Mouse (Mus musculus): ENCODE measurements around the gene Kcnk7. TPM values are rescaled to one million over a fixed set of nuclear protein-coding genes. Genes with fewer than 3 reads are reported as not detected.
A peak's percentile ranks its signal among the peaks of the same experiment; 100 is the strongest.

The Kcnk7 gene
- polyA plus RNA-seq, 1 experiment from 2014 or later, result 3.1 TPM

- Histone ChIP-seq H3K36me3 (peaks cover 53% of the 10 kb centered on the region), H3K4me1 (peaks cover 55% of the 10 kb centered on the region), H3K27me3 (no peaks in the 10 kb centered on the region), H3K4me2 (peak overlapping the region; percentile 100), H3K9me3 (no peaks in the 10 kb centered on the region), H3K4me3 (peak overlapping the region; percentile 88), H3K27ac (peak overlapping the region; percentile 65; the same call in 1 of the 2 replicates), H3K9ac (peak overlapping the region; percentile 31)
- no peak for ATAC-seq (ENCODE audit: insufficient number of reproducible peaks, low FRiP score, low TSS enrichment, low read depth)
- 57% methylated on average over 10 of the region's 10 CpGs for WGBS
Observed at GRCm38 (mm10) chr19:5692086-5692912, 11.9 kb upstream of the Kcnk7 start.

GRCm38 (mm10) chr19:5692913-5693396, 11.2 kb upstream of the Kcnk7 start:
- Histone ChIP-seq H3K4me3 (peak overlapping the region; percentile 88), H3K4me1 (peaks cover 49% of the 10 kb centered on the region), H3K9me3 (no peaks in the 10 kb centered on the region), H3K27me3 (no peaks in the 10 kb centered on the region), H3K27ac (peak overlapping the region; percentile 65; the same call in 1 of the 2 replicates), H3K4me2 (peak overlapping the region; percentile 100), H3K9ac (peak overlapping the region; percentile 31; the same call in 1 of the 2 replicates), H3K36me3 (peaks cover 60% of the 10 kb centered on the region)
- no peak for ATAC-seq (ENCODE audit: insufficient number of reproducible peaks, low FRiP score, low TSS enrichment, low read depth)
- WGBS, result 69% methylated on average over 10 of the region's 10 CpGs

- no peak for ATAC-seq (ENCODE audit: insufficient number of reproducible peaks, low FRiP score, low TSS enrichment, low read depth)
- H3K9ac ChIP-seq, result no peak overlapping the region
- H3K36me3 ChIP-seq, result peaks cover 68% of the 10 kb centered on the region
- no peak overlapping the region for H3K27ac ChIP-seq
- H3K27me3 ChIP-seq, result no peaks in the 10 kb centered on the region
- H3K9me3 ChIP-seq, result no peaks in the 10 kb centered on the region
- H3K4me3 ChIP-seq, result 0 out of 2 replicates have a peak overlapping the region, but pooled peaks have one; percentile 88
- no peak overlapping the region for H3K4me2 ChIP-seq
- peaks cover 48% of the 10 kb centered on the region for H3K4me1 ChIP-seq
- 86% methylated on average over 6 of the region's 6 CpGs for WGBS
Observed at GRCm38 (mm10) chr19:5693801-5694200, 10.4 kb upstream of the Kcnk7 start.

GRCm38 (mm10) chr19:5695849-5696462, 8.2 kb upstream of the Kcnk7 start:
- Histone ChIP-seq H3K4me2 (0 out of 2 replicates have a peak overlapping the region, but pooled peaks have one; percentile 15), H3K27me3 (no peaks in the 10 kb centered on the region), H3K9ac (no peak overlapping the region), H3K36me3 (peaks cover 89% of the 10 kb centered on the region), H3K9me3 (no peaks in the 10 kb centered on the region), H3K27ac (no peak overlapping the region), H3K4me3 (no peak overlapping the region), H3K4me1 (peaks cover 37% of the 10 kb centered on the region)
- ATAC-seq (ENCODE audit: insufficient number of reproducible peaks, low FRiP score, low TSS enrichment, low read depth), result no peak
- 20% methylated on average over 41 of the region's 41 CpGs for WGBS

- peaks cover 75% of the 10 kb centered on the region for H3K36me3 ChIP-seq
- no peaks in the 10 kb centered on the region for H3K27me3 ChIP-seq
- no peaks in the 10 kb centered on the region for H3K9me3 ChIP-seq
- WGBS, result 33% methylated on average over 10 of the region's 10 CpGs
- H3K9ac ChIP-seq, result 0 out of 2 replicates have a peak overlapping the region, but pooled peaks have one; percentile 4
- H3K4me3 ChIP-seq, result no peak overlapping the region
- ATAC-seq (ENCODE audit: insufficient number of reproducible peaks, low FRiP score, low TSS enrichment, low read depth), result peak; percentile 62
- H3K4me1 ChIP-seq, result peaks cover 22% of the 10 kb centered on the region
- H3K4me2 ChIP-seq, result no peak overlapping the region
- H3K27ac ChIP-seq, result peak overlapping the region; percentile 72
Observed at GRCm38 (mm10) chr19:5704801-5705571, 819 bp downstream of the Kcnk7 start.

- H3K9me3 ChIP-seq, result no peaks in the 10 kb centered on the region
- ATAC-seq (ENCODE audit: insufficient number of reproducible peaks, low FRiP score, low TSS enrichment, low read depth), result no peak
- no peak overlapping the region for H3K9ac ChIP-seq
- H3K4me1 ChIP-seq, result peaks cover 39% of the 10 kb centered on the region
- no peak overlapping the region for H3K27ac ChIP-seq
- H3K4me2 ChIP-seq, result no peak overlapping the region
- H3K36me3 ChIP-seq, result peaks cover 66% of the 10 kb centered on the region
- no peaks in the 10 kb centered on the region for H3K27me3 ChIP-seq
- 91% methylated on average over 6 of the region's 6 CpGs for WGBS
- H3K4me3 ChIP-seq, result no peak overlapping the region
Observed at GRCm38 (mm10) chr19:5710068-5710467, 5.9 kb downstream of the Kcnk7 start.

GRCm38 (mm10) chr19:5710581-5710980, 6.4 kb downstream of the Kcnk7 start:
- peaks cover 71% of the 10 kb centered on the region for H3K36me3 ChIP-seq

GRCm38 (mm10) chr19:5711218-5711617, 7.1 kb downstream of the Kcnk7 start:
- Histone ChIP-seq H3K4me2 (no peak overlapping the region), H3K36me3 (peaks cover 71% of the 10 kb centered on the region), H3K4me3 (no peak overlapping the region), H3K27ac (no peak overlapping the region), H3K4me1 (peaks cover 35% of the 10 kb centered on the region), H3K27me3 (no peaks in the 10 kb centered on the region), H3K9me3 (no peaks in the 10 kb centered on the region), H3K9ac (no peak overlapping the region)
- 21% methylated on average over 3 of the region's 3 CpGs for WGBS
- ATAC-seq (ENCODE audit: insufficient number of reproducible peaks, low FRiP score, low TSS enrichment, low read depth), result no peak

More at GRCm38 (mm10) chr19:5710581-5710980, 6.4 kb downstream of the Kcnk7 start:
- Histone ChIP-seq H3K27ac (no peak overlapping the region), H3K4me3 (no peak overlapping the region), H3K9me3 (no peaks in the 10 kb centered on the region), H3K27me3 (no peaks in the 10 kb centered on the region), H3K4me1 (peaks cover 36% of the 10 kb centered on the region), H3K4me2 (no peak overlapping the region), H3K9ac (no peak overlapping the region)
- 84% methylated on average over 8 of the region's 8 CpGs for WGBS
- ATAC-seq (ENCODE audit: insufficient number of reproducible peaks, low FRiP score, low TSS enrichment, low read depth), result no peak

GRCm38 (mm10) chr19:5711907-5712460, 7.8 kb downstream of the Kcnk7 start:
- Histone ChIP-seq H3K27ac (no peak overlapping the region), H3K9me3 (no peaks in the 10 kb centered on the region), H3K9ac (no peak overlapping the region), H3K4me1 (peaks cover 40% of the 10 kb centered on the region), H3K4me2 (no peak overlapping the region), H3K36me3 (peaks cover 67% of the 10 kb centered on the region), H3K4me3 (no peak overlapping the region), H3K27me3 (no peaks in the 10 kb centered on the region)
- ATAC-seq (ENCODE audit: insufficient number of reproducible peaks, low FRiP score, low TSS enrichment, low read depth), result no peak
- 90% methylated on average over 14 of the region's 14 CpGs for WGBS

- H3K4me3 ChIP-seq, result no peak overlapping the region
- no peak overlapping the region for H3K9ac ChIP-seq
- 0 out of 2 replicates have a peak, but pooled peaks have one; percentile 6 for ATAC-seq (ENCODE audit: insufficient number of reproducible peaks, low FRiP score, low TSS enrichment, low read depth)
Observed at GRCm38 (mm10) chr19:5713255-5713654, 9.1 kb downstream of the Kcnk7 start.

GRCm38 (mm10) chr19:5713730-5714129, 9.6 kb downstream of the Kcnk7 start:
- Histone ChIP-seq H3K4me2 (peak overlapping the region; percentile 14), H3K9me3 (no peaks in the 10 kb centered on the region), H3K4me1 (peaks cover 41% of the 10 kb centered on the region), H3K27me3 (no peaks in the 10 kb centered on the region), H3K36me3 (peaks cover 67% of the 10 kb centered on the region), H3K4me3 (no peak overlapping the region), H3K27ac (peak overlapping the region; percentile 75), H3K9ac (no peak overlapping the region)
- 0% methylated on average over 2 of the region's 2 CpGs for WGBS
- peak; percentile 64; the same call in 1 of the 2 replicates for ATAC-seq (ENCODE audit: insufficient number of reproducible peaks, low FRiP score, low TSS enrichment, low read depth)

More at GRCm38 (mm10) chr19:5713255-5713654, 9.1 kb downstream of the Kcnk7 start:
- H3K4me1 ChIP-seq, result peaks cover 41% of the 10 kb centered on the region
- H3K36me3 ChIP-seq, result peaks cover 67% of the 10 kb centered on the region
- 67% methylated on average over 5 of the region's 5 CpGs for WGBS
- H3K27me3 ChIP-seq, result no peaks in the 10 kb centered on the region
- H3K4me2 ChIP-seq, result peak overlapping the region; percentile 14
- H3K9me3 ChIP-seq, result no peaks in the 10 kb centered on the region
- H3K27ac ChIP-seq, result peak overlapping the region; percentile 75

All from limb, embryonic 15.5 days (tissue).